Mouse (Mus musculus) regulatory T cell (primary cell): ENCODE results near the gene Phb.

Source experiments
- in situ Hi-C: fragments of 300-600 bp; cut with MboI, MseI; formaldehyde crosslinking; loops from one replicate; pipeline ENCODE4 v1.15.1; 2025; ENCODE audit warnings: high pct_unique_total_duplicates

Phb gene

DNA sequence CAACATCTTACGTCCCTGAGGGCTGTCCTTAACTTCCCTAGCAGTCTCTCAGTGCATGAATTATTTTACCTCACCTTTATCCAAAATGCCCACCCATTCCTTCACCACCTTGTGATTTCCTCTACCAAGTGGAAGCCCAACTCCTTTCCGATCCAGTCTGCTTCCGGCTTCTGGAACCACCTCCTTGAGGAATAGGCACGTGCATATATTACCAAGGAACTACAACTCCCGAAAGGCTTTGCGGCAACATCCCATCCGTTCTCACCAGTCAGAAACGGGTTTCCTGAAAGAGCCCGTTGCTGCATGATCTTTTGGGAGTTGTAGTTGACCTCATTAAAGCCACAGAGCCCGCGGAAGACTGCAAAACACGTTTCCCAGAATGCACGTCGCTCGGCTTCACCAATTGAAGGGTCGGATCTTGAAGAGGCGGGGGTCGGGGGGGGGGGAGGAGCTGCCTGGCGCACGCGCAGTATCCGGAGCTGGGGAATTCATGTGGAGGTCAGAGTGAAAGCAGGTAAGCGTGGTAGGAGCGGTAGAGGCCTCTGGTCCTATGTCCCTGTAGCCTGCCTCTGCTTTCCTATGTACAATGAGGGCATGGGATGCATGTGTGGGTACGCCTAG, at the start of gene Phb:
TSS of gene Phb (plus strand) at position 429 of the 621 bp plus-strand sequence.
- in situ Hi-C loops = no loop called here

DNA sequence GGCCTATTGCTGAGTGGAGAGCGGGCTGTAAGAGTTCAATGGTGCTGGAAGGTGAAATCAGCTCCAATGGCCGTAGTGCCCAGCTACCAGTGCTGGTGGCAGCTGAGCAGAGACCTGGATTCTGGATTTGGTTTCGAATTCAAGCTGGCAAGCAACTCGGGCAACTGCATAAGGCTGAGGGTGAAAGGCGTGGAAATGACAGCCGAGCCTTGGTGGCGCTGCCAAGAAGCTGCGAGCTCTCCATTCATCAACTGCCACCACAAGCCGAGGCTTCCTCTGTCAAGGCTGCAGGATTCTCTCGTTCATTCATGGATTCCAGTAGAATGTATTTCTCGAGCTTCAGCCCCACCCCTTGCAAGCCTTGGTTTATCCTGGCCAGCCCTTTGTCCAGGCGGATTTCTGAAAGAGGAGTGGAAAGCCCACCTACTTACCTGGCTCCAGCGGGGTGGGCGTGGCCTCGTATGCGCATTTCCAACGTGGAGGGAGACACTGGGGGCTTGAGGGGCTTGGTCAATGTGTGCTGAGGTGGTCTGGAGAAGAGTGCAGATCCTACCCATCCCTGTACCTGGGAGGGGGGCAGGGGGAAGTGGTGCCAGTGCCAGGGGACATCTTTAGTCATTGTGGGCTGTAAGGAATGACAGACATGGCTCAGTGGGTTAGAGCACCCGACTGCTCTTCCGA, 48.8 kb upstream of the Phb start:
- in situ Hi-C loops = no loop called here

DNA sequence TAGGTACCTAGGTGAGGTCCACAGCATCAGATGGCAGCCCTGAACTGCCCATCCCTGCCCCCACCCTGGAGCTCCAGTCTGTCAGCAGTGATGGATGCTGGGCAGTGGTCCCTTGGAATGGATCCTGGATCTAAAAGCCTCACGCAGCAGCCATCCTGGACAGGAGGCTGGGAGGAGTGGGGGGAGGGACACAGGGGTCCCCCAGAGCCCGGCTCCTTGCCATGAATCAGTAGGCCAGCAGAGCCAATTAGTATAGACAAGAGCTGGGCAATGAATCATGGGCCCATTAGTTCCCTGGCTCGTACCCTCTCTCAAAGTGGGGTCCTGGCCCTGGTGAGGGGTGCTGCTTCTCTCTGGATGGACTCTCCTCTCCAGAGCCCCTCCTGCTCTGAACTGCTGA, 47.7 kb upstream of the Phb start:
- in situ Hi-C loops = no loop called here

DNA sequence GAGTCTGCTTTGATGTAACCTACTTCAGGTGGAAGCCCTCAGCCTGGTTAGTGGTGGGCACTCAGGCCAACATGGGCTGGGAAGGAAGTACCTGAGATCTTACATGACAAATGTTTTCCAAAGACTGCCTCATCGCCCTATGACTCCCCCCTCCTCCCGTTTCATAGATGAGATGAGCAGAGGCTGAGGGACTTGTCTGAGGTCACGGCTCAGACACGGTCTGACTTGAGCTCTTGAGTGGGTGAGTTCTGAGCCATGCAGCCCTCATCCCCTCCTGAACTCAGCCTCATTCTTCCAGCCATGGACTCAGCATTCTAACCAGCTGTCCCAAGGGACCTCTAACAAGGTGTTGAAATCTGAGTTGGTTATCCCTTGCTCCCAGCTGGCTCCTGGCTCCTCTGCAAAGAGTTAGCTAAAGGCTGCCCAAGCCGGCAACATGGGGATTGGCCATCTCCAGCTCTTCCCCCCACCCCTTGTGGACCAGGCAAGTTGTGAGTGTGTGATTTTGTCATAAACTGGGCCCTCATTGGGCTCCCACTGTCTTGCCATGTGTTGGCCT, 46.8 kb upstream of the Phb start:
- in situ Hi-C loops = loop anchor here (5.0 kb wide), 1 partner anchor 48 kb away; no protein-coding TSS in a partner anchor

DNA sequence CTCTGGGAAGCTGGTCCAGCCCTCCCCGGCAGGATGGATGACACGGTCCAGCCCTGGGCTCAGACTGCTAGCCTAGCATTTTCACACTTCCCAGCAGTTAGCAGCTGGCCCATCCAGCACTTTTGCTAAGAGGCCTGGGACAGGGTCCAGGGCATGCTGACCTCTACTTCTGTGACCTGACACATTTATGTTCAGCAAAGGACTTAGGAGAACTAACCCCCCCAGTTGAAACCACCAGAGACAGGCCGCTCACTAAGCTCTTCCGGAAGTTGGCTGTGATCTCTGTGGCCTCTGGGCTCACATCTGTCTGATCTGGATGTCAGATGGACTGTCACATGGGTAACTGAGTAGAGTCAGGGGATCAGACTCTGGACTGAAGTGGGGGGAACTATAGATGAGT, 45.7 kb upstream of the Phb start:
- in situ Hi-C loops = loop anchor here (5.0 kb wide), 1 partner anchor 49 kb away; no protein-coding TSS in a partner anchor

DNA sequence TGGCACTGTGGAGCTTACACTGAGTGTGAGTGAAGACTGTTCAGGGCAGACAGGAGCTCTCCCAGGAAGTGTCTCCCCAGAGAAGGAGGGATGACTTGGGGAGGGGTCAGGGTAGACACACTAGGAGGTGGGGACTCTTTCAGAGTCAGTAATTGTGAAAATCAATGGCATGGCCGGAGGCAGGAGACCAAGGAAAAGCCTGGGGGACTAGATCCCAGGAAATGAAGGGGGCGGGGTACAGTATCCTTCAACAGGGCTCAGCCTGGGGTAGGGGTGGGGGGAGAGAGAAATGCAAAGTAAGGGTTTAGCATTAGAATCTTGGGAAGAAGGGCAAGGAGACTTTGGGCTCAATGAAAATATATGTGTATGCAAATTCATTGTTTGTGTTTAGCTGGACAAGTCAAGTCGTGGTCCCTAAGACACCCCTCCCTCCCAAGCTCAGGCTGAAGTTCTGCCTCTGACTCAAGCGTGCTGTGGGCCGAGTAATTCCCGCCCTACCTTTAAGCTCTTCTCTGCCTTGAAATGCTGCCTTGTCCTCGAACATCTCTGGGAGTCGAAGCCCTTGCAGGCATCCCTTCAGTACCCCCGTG, 45.1 kb upstream of the Phb start:
- in situ Hi-C loops = loop anchor here (5.0 kb wide), 1 partner anchor 49 kb away; no protein-coding TSS in a partner anchor

DNA sequence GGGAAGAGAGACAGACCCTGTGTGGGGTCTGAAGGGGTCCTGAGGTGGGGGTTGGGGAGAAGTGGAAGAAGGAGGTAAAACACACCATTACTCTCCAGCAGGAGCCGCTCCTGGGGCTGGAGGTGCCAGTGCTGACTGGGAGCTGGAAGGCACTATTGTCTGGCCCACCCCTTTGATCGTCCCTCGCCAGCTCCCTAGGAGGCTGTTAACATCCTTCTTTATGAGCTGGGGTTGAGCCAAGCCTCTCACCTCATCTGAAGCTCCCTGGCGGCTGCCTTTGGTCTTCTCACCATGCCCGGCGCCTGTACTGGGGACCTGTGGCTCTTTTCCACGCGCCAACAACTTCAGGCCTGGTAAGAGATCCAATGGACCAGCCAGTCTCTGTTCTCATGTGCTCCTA, 44.3 kb upstream of the Phb start:
- in situ Hi-C loops = loop anchor here (5.0 kb wide), 1 partner anchor 50 kb away; no protein-coding TSS in a partner anchor

DNA sequence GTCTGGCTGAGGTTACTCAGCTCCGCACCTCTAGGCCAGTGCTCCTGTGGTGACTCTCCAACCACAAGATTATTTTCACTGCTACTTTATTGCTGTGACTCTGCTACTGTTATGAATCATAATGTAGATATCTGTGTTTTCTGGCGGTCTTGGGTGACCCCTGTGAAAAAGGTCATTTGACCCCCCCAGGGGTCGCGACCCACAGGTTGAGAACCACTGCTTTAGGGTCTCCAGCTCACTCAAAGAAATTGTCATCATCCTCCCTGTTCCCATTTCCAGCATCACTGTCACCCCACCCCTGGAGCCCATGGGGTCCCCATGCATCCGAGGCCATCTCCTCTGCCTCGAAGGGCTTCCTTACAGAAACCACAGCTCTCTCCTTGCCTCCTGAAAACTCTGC, 36.2 kb upstream of the Phb start:
- in situ Hi-C loops = no loop called here

DNA sequence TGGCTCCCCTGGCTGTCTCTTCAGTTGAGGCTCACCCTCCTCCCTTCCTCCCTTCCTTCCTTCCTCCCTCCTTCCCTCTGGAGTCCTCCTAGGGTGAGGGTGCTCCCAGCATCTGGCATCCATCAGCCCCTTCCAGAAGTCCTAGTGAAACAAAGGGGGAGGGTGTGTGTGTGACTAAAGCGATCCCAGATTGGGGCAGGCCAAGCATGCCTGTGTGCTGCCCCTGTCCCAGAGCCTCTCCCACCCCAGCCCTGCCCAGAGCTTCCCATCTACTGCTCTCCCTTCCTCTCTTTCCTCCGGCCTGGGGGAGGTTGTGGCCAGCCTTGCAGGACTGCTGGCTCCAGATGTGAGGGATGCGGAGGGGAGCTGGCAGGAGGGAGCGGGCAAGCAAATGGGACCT, 35.5 kb upstream of the Phb start:
- in situ Hi-C loops = no loop called here

DNA sequence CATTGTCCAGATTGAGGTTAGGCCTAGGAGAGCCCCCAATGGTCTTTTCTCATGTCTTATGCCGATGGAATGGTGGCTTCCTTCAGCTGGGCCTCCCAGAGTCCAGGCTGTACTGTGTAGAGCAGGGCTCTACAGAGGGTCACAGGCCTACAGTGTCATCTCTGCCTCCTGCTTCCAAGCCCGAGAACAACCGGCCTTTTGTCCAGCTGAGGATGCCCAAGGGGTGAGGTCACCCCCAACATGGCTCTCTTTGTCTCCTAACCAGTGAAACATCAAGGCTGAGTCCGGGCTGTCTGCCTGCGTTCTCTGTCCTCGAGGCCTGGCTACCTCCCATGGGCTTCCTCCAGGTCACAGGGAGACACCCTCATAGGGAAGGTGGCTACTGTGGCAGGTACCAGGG, 34.3 kb upstream of the Phb start:
- in situ Hi-C loops = no loop called here

DNA sequence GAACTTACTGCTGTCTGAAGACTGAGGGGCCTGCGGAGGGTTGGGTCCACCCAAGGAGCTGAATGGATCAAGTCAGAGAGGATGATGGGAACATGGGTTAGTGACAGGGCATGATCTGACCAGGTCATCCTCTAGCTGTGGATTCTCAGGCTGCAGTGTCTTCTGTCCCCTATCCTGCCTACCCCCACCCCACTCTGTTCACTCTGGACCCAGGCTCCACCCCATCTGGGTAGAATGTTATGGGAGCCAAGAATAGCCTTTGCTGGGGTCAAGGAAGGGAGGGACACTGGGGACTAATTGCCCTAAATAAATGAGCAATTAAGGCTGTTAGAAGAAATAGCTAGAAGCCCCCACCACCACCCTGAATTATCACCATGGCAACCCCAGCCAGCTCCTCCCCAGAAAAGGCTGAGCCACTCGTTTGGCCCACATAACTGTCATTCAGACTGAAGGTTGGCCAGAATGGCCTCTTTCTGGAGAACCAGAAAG, 33.2 kb upstream of the Phb start:
- in situ Hi-C loops = no loop called here

DNA sequence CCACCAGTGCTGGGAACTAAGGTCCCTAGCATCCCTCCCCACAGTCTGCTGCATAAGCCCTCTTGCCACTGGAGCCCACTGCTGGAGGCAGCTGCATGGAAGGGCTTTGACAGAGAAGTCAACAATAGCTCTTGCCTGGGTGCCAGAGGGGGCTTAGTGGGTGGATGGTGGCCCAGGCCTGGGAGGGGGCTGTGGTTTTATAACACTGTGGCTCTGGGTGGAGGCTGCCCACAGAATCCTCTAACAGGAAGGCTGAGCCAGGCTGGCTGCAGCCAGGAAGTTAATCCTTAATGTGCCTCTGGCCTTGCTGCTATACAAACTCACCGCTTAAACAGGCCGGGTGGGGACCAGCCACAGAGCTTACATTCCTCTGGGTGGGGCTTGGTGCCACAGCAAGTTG, 31.7 kb upstream of the Phb start:
- in situ Hi-C loops = no loop called here

DNA sequence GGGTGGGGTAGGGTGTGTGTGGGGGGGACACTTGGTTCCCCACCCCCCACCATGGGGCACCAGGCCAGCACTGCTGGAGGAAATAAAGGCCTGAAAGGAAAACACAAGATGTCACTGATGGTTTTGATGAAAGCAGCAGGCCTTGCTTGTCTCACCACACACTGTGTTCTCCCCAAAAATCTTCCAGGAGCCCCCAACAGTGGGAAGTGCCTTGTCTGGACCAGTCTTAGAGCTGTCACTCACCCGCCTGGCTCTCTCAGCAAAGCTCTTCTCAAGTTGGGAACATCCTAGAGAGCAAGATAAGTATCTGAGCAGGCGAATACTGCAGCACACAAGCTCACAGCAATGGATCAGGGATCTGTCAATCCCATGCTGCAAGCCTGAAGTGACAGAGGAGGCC, 26.0 kb upstream of the Phb start:
- in situ Hi-C loops = no loop called here

DNA sequence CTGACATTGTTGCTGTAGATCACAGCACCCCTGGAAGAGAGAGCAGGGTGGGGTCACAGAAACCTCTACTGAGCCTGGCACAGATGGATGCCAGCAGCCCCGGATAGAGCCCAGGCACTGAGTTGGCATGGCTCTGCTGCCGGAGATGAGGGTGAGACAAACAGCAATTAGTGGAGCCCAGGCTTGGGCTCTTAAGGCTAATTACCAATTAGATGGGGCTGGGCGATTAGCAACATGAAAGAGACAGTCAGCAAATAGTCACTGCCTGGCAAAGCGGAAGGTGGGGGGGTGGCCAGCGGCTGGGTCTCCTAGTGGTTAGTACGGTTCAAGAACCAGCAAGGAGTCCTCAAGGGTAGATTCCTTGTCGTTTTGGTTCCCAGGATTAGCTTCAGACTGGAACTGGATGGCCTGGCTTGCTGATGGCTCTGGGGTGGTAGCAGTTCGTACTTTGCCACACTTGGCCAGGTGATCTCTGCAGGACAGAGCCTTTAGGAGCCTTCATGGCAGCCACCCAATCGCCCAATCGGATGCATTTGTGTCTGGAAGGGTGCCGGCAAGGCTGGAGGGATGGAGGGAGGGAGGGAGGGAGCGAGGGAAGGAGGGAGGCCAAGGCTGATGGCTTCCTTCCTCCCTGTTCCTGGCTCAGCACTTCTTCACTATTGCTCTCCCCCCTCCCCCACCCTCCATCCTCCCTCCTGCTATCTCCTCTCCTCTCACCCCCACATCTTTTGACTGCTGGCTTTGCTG, 24.1 kb upstream of the Phb start:
- in situ Hi-C loops = no loop called here

DNA sequence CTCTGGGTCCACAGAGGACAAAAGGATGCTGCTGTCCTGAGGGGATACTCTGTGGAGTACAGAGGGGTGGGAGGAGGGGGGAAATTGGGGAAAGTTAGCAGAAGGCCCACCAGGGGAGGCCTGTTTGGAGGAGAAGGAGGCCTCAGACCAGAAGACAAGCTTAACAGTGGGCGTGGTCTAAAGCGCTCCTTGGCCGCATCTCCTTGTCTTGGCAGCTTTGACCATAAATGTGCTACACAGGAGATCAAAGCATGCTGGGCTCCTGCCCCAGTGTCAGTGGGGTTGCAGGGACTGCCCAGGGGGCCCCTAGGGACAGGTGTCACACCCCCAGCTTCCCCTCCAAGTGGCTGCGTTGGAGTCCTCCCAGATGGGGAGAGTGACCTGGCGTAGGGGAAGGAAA, 22.9 kb upstream of the Phb start:
- in situ Hi-C loops = no loop called here

DNA sequence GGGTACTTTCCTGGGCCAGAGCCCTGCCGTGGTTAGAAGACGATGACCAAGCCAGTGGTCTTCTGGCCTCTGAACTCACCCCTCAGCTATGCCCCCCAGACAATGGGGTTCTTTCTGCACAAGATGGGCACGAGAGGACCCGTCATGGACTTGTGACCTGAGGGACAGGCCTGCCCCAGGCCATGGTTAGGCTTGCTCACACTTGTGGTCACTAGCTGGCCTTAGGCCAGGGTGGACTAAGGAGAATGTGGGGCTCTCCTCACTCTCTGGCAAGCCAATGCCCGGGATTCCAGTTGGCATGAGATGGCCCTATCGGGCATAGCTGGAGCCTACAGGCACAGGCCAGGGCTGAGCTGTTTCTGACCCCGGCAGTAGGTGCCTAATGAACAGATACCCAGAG, 22.4 kb upstream of the Phb start:
- in situ Hi-C loops = no loop called here

DNA sequence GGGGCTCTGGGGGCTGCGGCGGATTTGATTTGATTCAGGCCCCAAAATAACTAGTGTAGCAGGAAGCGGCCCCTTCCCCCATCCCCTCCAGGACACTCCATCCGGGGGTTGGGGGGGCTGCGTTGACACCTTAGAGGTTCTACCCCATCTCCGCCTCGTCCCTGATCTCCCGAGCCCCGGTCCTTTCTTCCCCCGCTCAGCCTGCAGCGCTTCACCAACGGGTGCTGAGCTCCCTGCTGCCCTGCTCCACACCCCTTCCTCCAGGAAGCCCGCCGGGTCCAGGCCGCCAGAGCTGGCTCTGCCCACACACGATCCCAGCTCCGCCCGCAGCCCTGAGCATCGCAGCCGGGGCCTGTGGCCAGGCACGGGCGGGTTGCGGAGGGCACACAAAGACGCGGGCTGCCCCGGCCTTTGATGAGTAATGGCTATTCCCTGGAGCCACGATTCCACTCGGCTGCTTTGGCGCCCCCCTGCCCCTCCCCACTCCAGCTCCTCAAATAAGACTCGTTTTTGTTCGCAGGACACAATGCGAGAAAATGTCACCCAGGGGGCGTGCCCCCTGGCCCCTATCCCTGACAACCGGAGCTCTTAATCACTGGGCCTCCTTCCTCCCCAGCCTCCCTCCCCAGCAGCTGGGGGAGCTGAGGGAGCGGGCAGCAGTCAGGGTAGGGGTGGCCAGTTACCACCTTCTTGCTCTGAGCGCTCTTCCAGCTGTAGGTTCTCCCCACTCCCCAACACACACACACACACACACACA, 21.2 kb upstream of the Phb start:
- in situ Hi-C loops = no loop called here

DNA sequence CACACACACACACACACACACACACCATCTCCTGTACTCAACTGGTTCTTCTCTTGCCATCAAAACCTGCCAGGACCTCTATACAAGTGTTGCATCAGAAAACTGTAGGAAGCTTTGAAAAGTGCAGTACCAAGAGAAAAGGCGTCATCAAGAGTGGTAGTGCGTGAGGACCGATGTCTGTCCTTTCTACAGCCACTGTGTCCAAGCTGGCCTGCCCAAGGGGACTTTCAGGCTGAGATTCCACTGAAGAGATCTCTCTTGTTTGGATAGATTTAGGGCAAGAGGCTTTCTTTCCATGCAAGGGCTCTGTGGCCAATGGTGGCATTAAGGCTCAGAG, 20.6 kb upstream of the Phb start:
- in situ Hi-C loops = no loop called here

DNA sequence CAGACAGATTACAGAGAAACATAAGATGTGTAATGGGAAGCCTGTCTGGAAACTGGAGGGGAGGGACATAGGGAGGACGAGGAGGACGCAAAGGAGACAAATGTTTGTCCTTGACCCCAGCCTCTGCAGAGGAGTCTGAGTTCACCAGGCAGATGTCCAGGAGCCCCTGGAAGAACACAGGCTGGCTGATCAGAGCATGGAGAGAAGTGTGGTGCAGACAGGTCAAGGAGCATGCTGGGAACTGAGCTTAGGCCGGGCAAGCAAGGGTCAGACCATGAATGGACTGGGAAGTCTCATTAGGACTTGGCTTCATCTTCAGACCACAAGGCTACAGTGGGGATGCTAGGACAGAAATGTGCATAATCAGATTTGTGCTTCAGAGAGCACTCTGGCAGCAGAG, 19.0 kb upstream of the Phb start:
- in situ Hi-C loops = no loop called here

DNA sequence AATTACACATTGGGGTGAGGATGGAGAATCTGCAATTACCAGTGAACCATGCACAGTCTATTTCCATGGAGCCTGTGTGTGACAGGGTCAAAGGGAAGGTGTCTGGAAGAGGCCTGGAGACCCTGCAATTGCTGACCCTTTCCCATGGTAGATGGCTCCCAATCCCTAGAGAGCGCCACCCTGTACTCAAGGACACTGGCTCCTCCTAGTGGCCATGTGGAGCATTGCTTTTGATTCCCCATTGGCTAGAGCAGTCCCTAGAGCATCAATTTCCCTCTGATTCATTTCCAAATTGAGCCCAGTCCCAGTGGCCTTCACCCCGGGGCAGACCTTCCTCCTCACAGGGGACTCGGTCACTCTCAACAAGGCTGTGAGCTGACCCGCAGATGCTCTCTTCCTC, 17.9 kb upstream of the Phb start:
- in situ Hi-C loops = no loop called here

DNA sequence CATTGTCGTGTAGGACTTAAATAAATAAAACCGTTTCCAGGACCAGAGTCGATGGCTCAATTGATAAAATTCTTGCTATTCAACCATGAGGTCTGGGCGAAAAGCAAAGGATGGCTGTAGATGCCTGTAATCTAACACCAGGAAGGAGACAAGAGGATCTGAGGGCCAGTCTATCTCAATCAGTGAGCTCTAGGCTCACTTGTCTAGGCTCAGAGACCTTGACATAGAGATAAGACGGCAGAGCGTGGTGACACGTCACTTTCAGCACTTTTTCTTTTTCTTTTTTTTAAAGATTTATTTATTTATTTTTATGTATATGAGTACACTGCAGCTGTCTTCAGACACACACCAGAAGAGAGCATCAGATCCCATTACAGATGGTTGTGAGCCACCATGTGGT, 17.2 kb upstream of the Phb start:
- in situ Hi-C loops = no loop called here
